Mouse (Mus musculus) embryonic facial prominence, embryonic 15.5 days (tissue): ENCODE results near the gene Gja8. TPM values are rescaled to one million over a fixed set of nuclear protein-coding genes. Genes with fewer than 3 reads are reported as not detected.

Experiments
- ATAC-seq: fragments of 200-750 bp; cut with Nextera tagmentation; 2 replicates; pipeline ENCODE4 v1.8.0; 2017; ENCODE audit warnings: low read depth, moderate TSS enrichment; ENCODE audit not compliant: insufficient number of reproducible peaks, low FRiP score, low TSS enrichment
- H3K27ac ChIP-seq: fragments of 300-500 bp; sonication (generic); replicated peaks from 2 replicates; pipeline ENCODE4 v1.5.1; 2015; ENCODE audit warnings: mild to moderate bottlenecking, inconsistent platforms
- H3K27me3 ChIP-seq: fragments of 300-500 bp; sonication (generic); 2 replicates; pipeline ENCODE4 v1.6.1; 2015; ENCODE audit warnings: inconsistent platforms
- H3K36me3 ChIP-seq: fragments of 300-500 bp; sonication (generic); 2 replicates; pipeline ENCODE4 v1.6.1; 2015; ENCODE audit warnings: mild to moderate bottlenecking, inconsistent platforms
- H3K4me1 ChIP-seq: fragments of 300-500 bp; sonication (generic); 2 replicates; pipeline ENCODE4 v1.6.1; 2015; ENCODE audit warnings: inconsistent platforms
- H3K4me2 ChIP-seq: fragments of 300-500 bp; sonication (generic); replicated peaks from 2 replicates; pipeline ENCODE4 v1.6.1; 2015; ENCODE audit warnings: mild to moderate bottlenecking, inconsistent platforms
- H3K4me3 ChIP-seq: fragments of 300-500 bp; sonication (generic); replicated peaks from 2 replicates; pipeline ENCODE4 v1.5.1; 2015; ENCODE audit warnings: mild to moderate bottlenecking, inconsistent platforms
- H3K9ac ChIP-seq: fragments of 300-500 bp; sonication (generic); 2 replicates; pipeline ENCODE4 v1.6.1; 2015; ENCODE audit warnings: inconsistent platforms
- H3K9me3 ChIP-seq: fragments of 300-500 bp; sonication (generic); replicated peaks from 2 replicates; pipeline ENCODE4 v1.6.1; 2016; ENCODE audit warnings: inconsistent platforms
- WGBS: fragments of 180-500 bp; shearing (Covaris S2); methylation state at CpG from one replicate; pipeline ENCODE4 v1.1.7; 2015; 5-methylcytosine and 5-hydroxymethylcytosine counted together
- polyA plus RNA-seq: library from polyadenylated mRNA; unstranded; fragments of >200 nt; fragmentation: Nextera tagmentation; extraction: Ambion mirVana; gene quantifications from 2 replicates; pipeline ENCODE4 v1.2.1, GENCODE M21; 2015

Gene Gja8
- polyA plus RNA-seq, 1 experiment from 2014 or later: 0.07 TPM

- H3K36me3 ChIP-seq: peaks cover 69% of the 10 kb centered on the region
- no peak for ATAC-seq
- H3K9ac ChIP-seq: no peak overlapping the region
- no peak overlapping the region for H3K4me2 ChIP-seq
- H3K27me3 ChIP-seq: no peaks in the 10 kb centered on the region
- no peak overlapping the region for H3K27ac ChIP-seq
- 76% methylated on average over 7 of the region's 7 CpGs for whole genome bisulfite sequencing
- H3K4me1 ChIP-seq: no peaks in the 10 kb centered on the region
- no peaks in the 10 kb centered on the region for H3K9me3 ChIP-seq
- no peak overlapping the region for H3K4me3 ChIP-seq
These were observed 50.8 kb downstream of the Gja8 start for GRCm38 (mm10) chr3:96874808-96875571.

- ATAC-seq: no peak
- no peaks in the 10 kb centered on the region for H3K27me3 ChIP-seq
- H3K4me2 ChIP-seq: no peak overlapping the region
- no peaks in the 10 kb centered on the region for H3K9me3 ChIP-seq
- no peak overlapping the region for H3K9ac ChIP-seq
- no peaks in the 10 kb centered on the region for H3K4me1 ChIP-seq
- H3K4me3 ChIP-seq: no peak overlapping the region
- 90% methylated on average over 8 of the region's 8 CpGs for WGBS
- no peak overlapping the region for H3K27ac ChIP-seq
- peaks cover 72% of the 10 kb centered on the region for H3K36me3 ChIP-seq
These were observed 53.3 kb downstream of the Gja8 start for GRCm38 (mm10) chr3:96872501-96872900.

GRCm38 (mm10) chr3:96871070-96871469 is 54.8 kb downstream of the Gja8 start:
- no peaks in the 10 kb centered on the region for H3K27me3 ChIP-seq
- no peak overlapping the region for H3K4me3 ChIP-seq
- H3K4me2 ChIP-seq: no peak overlapping the region
- ATAC-seq: no peak
- no peaks in the 10 kb centered on the region for H3K4me1 ChIP-seq
- H3K9me3 ChIP-seq: no peaks in the 10 kb centered on the region
- no peak overlapping the region for H3K9ac ChIP-seq
- 83% methylated on average over 8 of the region's 8 CpGs for WGBS
- no peak overlapping the region for H3K27ac ChIP-seq
- H3K36me3 ChIP-seq: peaks cover 67% of the 10 kb centered on the region

GRCm38 (mm10) chr3:96870270-96870669 is 55.5 kb downstream of the Gja8 start:
- Histone ChIP-seq H3K27me3 (no peaks in the 10 kb centered on the region), H3K9ac (no peak overlapping the region), H3K27ac (no peak overlapping the region), H3K4me3 (no peak overlapping the region), H3K9me3 (no peaks in the 10 kb centered on the region), H3K36me3 (peaks cover 63% of the 10 kb centered on the region), H3K4me1 (no peaks in the 10 kb centered on the region), H3K4me2 (no peak overlapping the region)
- ATAC-seq: no peak
- 89% methylated on average over 2 of the region's 2 CpGs for WGBS

GRCm38 (mm10) chr3:96869091-96869490 is 56.7 kb downstream of the Gja8 start:
- no peaks in the 10 kb centered on the region for H3K27me3 ChIP-seq
- H3K36me3 ChIP-seq: peaks cover 56% of the 10 kb centered on the region
- no peaks in the 10 kb centered on the region for H3K9me3 ChIP-seq
- no peak overlapping the region for H3K4me3 ChIP-seq
- no peak overlapping the region for H3K4me2 ChIP-seq
- no peak overlapping the region for H3K9ac ChIP-seq
- H3K4me1 ChIP-seq: no peaks in the 10 kb centered on the region
- no peak overlapping the region for H3K27ac ChIP-seq
- 96% methylated on average over 7 of the region's 7 CpGs for WGBS
- no peak for ATAC-seq

GRCm38 (mm10) chr3:96868566-96868965 is 57.3 kb downstream of the Gja8 start:
- WGBS: 89% methylated on average over 8 of the region's 8 CpGs
- Histone ChIP-seq H3K9ac (no peak overlapping the region), H3K4me1 (no peaks in the 10 kb centered on the region), H3K27me3 (no peaks in the 10 kb centered on the region), H3K9me3 (no peaks in the 10 kb centered on the region), H3K36me3 (peaks cover 51% of the 10 kb centered on the region), H3K4me3 (no peak overlapping the region), H3K27ac (no peak overlapping the region), H3K4me2 (no peak overlapping the region)
- ATAC-seq: no peak

- Histone ChIP-seq H3K4me2 (no peak overlapping the region), H3K4me1 (no peaks in the 10 kb centered on the region), H3K27ac (no peak overlapping the region), H3K9me3 (no peaks in the 10 kb centered on the region), H3K36me3 (peaks cover 44% of the 10 kb centered on the region), H3K9ac (no peak overlapping the region), H3K4me3 (no peak overlapping the region), H3K27me3 (no peaks in the 10 kb centered on the region)
- ATAC-seq: no peak
- WGBS: 86% methylated on average over 3 of the region's 3 CpGs
These were observed 58.0 kb downstream of the Gja8 start for GRCm38 (mm10) chr3:96867863-96868262.

Other genes starting within 250 kb of the Gja8 start
- gene Pias3, start 229.6 kb downstream of the Gja8 start, polyA plus RNA-seq: 65.4 and 74.1 TPM in 2 replicates
- gene Nudt17, start 217.5 kb downstream of the Gja8 start, polyA plus RNA-seq: 15.3 and 16.3 TPM in 2 replicates
- 32.3 and 32.8 TPM in 2 replicates for gene Polr3c, start 198.4 kb downstream of the Gja8 start, polyA plus RNA-seq
- 39.8 and 42.0 TPM in 2 replicates for gene Rnf115, start 198.4 kb downstream of the Gja8 start, polyA plus RNA-seq
- gene Pdzk1, start 96.7 kb downstream of the Gja8 start, polyA plus RNA-seq: not detected in 2 replicates
- gene Cd160, start 96.7 kb downstream of the Gja8 start, polyA plus RNA-seq: 0.07 and 0.13 TPM in 2 replicates
- 20.2 and 23.9 TPM in 2 replicates for gene Gja5, start 21.3 kb downstream of the Gja8 start, polyA plus RNA-seq
- gene Gpr89, start 20.7 kb downstream of the Gja8 start, polyA plus RNA-seq: 37.8 and 41.5 TPM in 2 replicates
- gene Acp6, start 232.8 kb upstream of the Gja8 start, polyA plus RNA-seq: 52.2 and 53.9 TPM in 2 replicates